Mouse (Mus musculus) urinary bladder, postnatal 25 days (tissue): Measurements from ENCODE around the gene Rap1a.

ENCODE experiments used
- DNase-seq: peaks from one replicate; pipeline ENCODE4 v3.0.0; 2022; ENCODE audit warnings: low spot score

Rap1a gene

GRCm38 (mm10) chr3:105806519-105807249 lies 5.5 kb upstream of the Rap1a start:
- no peak for DNase-seq

- no peak for DNase-seq
Measured at GRCm38 (mm10) chr3:105803600-105803999, 2.5 kb upstream of the Rap1a start.

GRCm38 (mm10) chr3:105800675-105801190 lies 403 bp downstream of the Rap1a start:
- no peak for DNase-seq

- DNase-seq, result no peak
Measured at GRCm38 (mm10) chr3:105800156-105800674, 921 bp downstream of the Rap1a start.

- no peak for DNase-seq
Measured at GRCm38 (mm10) chr3:105799375-105799774, 1.8 kb downstream of the Rap1a start.

- no peak for DNase-seq
Measured at GRCm38 (mm10) chr3:105798770-105799169, 2.4 kb downstream of the Rap1a start.

GRCm38 (mm10) chr3:105797427-105797826 lies 3.7 kb downstream of the Rap1a start:
- no peak for DNase-seq

- DNase-seq, result no peak
Measured at GRCm38 (mm10) chr3:105796761-105797160, 4.4 kb downstream of the Rap1a start.

GRCm38 (mm10) chr3:105794309-105794708 lies 6.8 kb downstream of the Rap1a start:
- no peak for DNase-seq

GRCm38 (mm10) chr3:105792309-105792708 lies 8.8 kb downstream of the Rap1a start:
- DNase-seq, result no peak

- no peak for DNase-seq
Measured at GRCm38 (mm10) chr3:105791129-105791528, 10.0 kb downstream of the Rap1a start.

GRCm38 (mm10) chr3:105790338-105790737 lies 10.8 kb downstream of the Rap1a start:
- no peak for DNase-seq

- no peak for DNase-seq
Measured at GRCm38 (mm10) chr3:105789776-105790175, 11.4 kb downstream of the Rap1a start.

GRCm38 (mm10) chr3:105787328-105787727 lies 13.8 kb downstream of the Rap1a start:
- DNase-seq, result no peak

- no peak for DNase-seq
Measured at GRCm38 (mm10) chr3:105785865-105786264, 15.3 kb downstream of the Rap1a start.

- DNase-seq, result no peak
Measured at GRCm38 (mm10) chr3:105783809-105784208, 17.3 kb downstream of the Rap1a start.

GRCm38 (mm10) chr3:105782406-105782805 lies 18.7 kb downstream of the Rap1a start:
- no peak for DNase-seq

GRCm38 (mm10) chr3:105777997-105778396 lies 23.1 kb downstream of the Rap1a start:
- DNase-seq, result no peak

GRCm38 (mm10) chr3:105774496-105774895 lies 26.6 kb downstream of the Rap1a start:
- DNase-seq, result no peak

- no peak for DNase-seq
Measured at GRCm38 (mm10) chr3:105771534-105771933, 29.6 kb downstream of the Rap1a start.

- no peak for DNase-seq
Measured at GRCm38 (mm10) chr3:105770836-105771235, 30.3 kb downstream of the Rap1a start.

- no peak for DNase-seq
Measured at GRCm38 (mm10) chr3:105769380-105769779, 31.8 kb downstream of the Rap1a start.

GRCm38 (mm10) chr3:105768529-105768928 lies 32.6 kb downstream of the Rap1a start:
- no peak for DNase-seq
